ENCODE assay signal across 38 mouse cellular contexts in the genomic region with DNA sequence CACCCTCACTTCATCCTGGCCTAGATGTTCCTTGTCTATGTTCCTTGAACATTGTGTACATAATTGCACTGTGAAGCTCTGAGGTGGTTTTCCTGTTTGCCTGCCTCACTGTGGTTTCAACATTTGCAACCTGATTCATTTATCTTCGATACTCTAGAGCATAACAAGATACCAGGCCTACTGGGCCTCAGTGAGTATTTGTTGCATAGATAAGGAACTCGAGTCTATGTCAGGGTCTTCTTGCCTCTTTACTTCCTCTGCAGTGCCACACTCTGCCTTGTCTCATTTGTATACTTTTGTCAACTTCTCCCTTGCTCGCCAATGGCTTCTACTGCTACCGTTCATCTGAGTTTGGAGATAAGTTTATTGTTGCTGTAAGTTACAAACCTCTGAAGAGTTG. TPM values are rescaled to one million over a fixed set of nuclear protein-coding genes. Genes with fewer than 3 reads are reported as not detected.
"Had no signal": no experiment of that assay in that cellular context is flagged by ENCODE, and none has a peak within 500 bp of the region (broad histone marks: within the 10 kb centered on the region; RNA-seq: fewer than 3 reads in every experiment).

No protein-coding gene starts in this region.

- H3K9ac ChIP-seq: embryonic facial prominence, embryonic 12.5 days; embryonic facial prominence, embryonic 13.5 days; embryonic facial prominence, embryonic 15.5 days; forebrain, embryonic 12.5 days; forebrain, embryonic 13.5 days; forebrain, embryonic 15.5 days; forebrain, postnatal 0 days had no signal

- H3K4me1 ChIP-seq: embryonic facial prominence, embryonic 10.5 days; embryonic facial prominence, embryonic 12.5 days; embryonic facial prominence, embryonic 13.5 days; embryonic facial prominence, embryonic 15.5 days; forebrain, embryonic 10.5 days; forebrain, embryonic 12.5 days; forebrain, embryonic 15.5 days had no signal

- H3K27ac ChIP-seq: embryonic facial prominence, embryonic 10.5 days; embryonic facial prominence, embryonic 12.5 days; embryonic facial prominence, embryonic 13.5 days; embryonic facial prominence, embryonic 15.5 days; forebrain, embryonic 10.5 days; forebrain, embryonic 12.5 days; forebrain, embryonic 13.5 days; forebrain, embryonic 15.5 days; gastrocnemius, adult 2 months; heart, adult 2 months had no signal

- H3K27me3 ChIP-seq: embryonic facial prominence, embryonic 12.5 days; embryonic facial prominence, embryonic 13.5 days; embryonic facial prominence, embryonic 15.5 days; forebrain, embryonic 12.5 days; forebrain, embryonic 13.5 days; forebrain, embryonic 15.5 days had no signal

- DNase-seq: cerebellum, adult 2 months; cerebellum, adult 8-10 months; cerebellum, adult 9-10 months; cerebellum, adult 9-11 months; cerebellum, postnatal 10 days; cerebellum, postnatal 25 days; cerebellum, postnatal 36 days; embryo, embryonic 11 days; forebrain, postnatal 0 days; gastrocnemius, adult 2 months; gastrocnemius, postnatal 10 days; gastrocnemius, postnatal 14 days; gastrocnemius, postnatal 25 days; gastrocnemius, postnatal 36 days; heart, adult 11 months; heart, adult 18-20 months; heart, adult 2 months had no signal

- H3K36me3 ChIP-seq: embryonic facial prominence, embryonic 10.5 days; embryonic facial prominence, embryonic 12.5 days; embryonic facial prominence, embryonic 13.5 days; embryonic facial prominence, embryonic 15.5 days; forebrain, embryonic 10.5 days; forebrain, embryonic 12.5 days; forebrain, embryonic 15.5 days had no signal

- H3K4me2 ChIP-seq: embryonic facial prominence, embryonic 12.5 days; embryonic facial prominence, embryonic 13.5 days; embryonic facial prominence, embryonic 15.5 days; forebrain, embryonic 12.5 days; forebrain, embryonic 13.5 days; forebrain, embryonic 15.5 days had no signal

- H3K9me3 ChIP-seq: embryonic facial prominence, embryonic 10.5 days; embryonic facial prominence, embryonic 12.5 days; embryonic facial prominence, embryonic 13.5 days; embryonic facial prominence, embryonic 15.5 days; forebrain, embryonic 10.5 days; forebrain, embryonic 12.5 days; forebrain, embryonic 13.5 days; forebrain, embryonic 15.5 days had no signal

- ATAC-seq: forebrain, embryonic 13.5 days; forebrain, embryonic 14.5 days; forebrain, embryonic 15.5 days; forebrain, embryonic 16.5 days; forebrain, postnatal 0 days had no signal

- H3K4me3 ChIP-seq: embryonic facial prominence, embryonic 10.5 days; embryonic facial prominence, embryonic 12.5 days; embryonic facial prominence, embryonic 13.5 days; embryonic facial prominence, embryonic 15.5 days; erythroblast, embryonic 14.5 days; forebrain, embryonic 10.5 days; forebrain, embryonic 12.5 days; forebrain, embryonic 13.5 days; forebrain, embryonic 15.5 days; gastrocnemius, adult 2 months; heart, adult 2 months had no signal

RNA-seq across cellular contexts. Expression of a gene that starts 18.5 kb away (rescaled TPM):
- total RNA-seq: forebrain, postnatal 0 days; gastrocnemius, adult 18-20 months; gastrocnemius, adult 2 months; gastrocnemius, adult 8-10 months; gastrocnemius, postnatal 14 days; gastrocnemius, postnatal 25 days; gastrocnemius, postnatal 36 days; gastrocnemius, postnatal 4 days; heart, adult 18-20 months; heart, adult 2 months; heart, adult 8-10 months had no signal
- polyA plus RNA-seq: cerebellum, adult 2 months; cortical plate, adult 2 months; embryonic facial prominence, embryonic 10.5 days; embryonic facial prominence, embryonic 11.5 days; embryonic facial prominence, embryonic 12.5 days; embryonic facial prominence, embryonic 13.5 days; embryonic facial prominence, embryonic 14.5 days; embryonic facial prominence, embryonic 15.5 days; erythroblast, embryonic 14.5 days; forebrain, embryonic 10.5 days; forebrain, embryonic 11.5 days; forebrain, embryonic 12.5 days; forebrain, embryonic 13.5 days; forebrain, embryonic 14.5 days; forebrain, embryonic 15.5 days; forebrain, embryonic 16.5 days; forebrain, postnatal 0 days; frontal cortex, adult 2 months; gonadal fat pad, adult 2 months; heart, adult 2 months had no signal
